Mouse (Mus musculus) gastrocnemius, postnatal 10 days (tissue): ENCODE measurements around the gene Piezo1. TPM values are rescaled to one million over a fixed set of nuclear protein-coding genes. Genes with fewer than 3 reads are reported as not detected.

Experiments
- DNase-seq: peaks from one replicate; pipeline ENCODE4 v3.0.0; 2021; ENCODE audit warnings: mixed read lengths
- total RNA-seq, 2 experiments: library from RNA; stranded (reverse); gene quantifications; 2 replicates each; pipeline ENCODE4 v1.2.3; 2021

Gene Piezo1
- total RNA-seq, 2 experiments from 2014 or later = 24.5 to 30.9 TPM

GRCm38 (mm10) chr8:122546066-122546755 lies 4.9 kb downstream of the Piezo1 start:
- DNase-seq = no peak

- DNase-seq = no peak
These were observed 7.0 kb downstream of the Piezo1 start for GRCm38 (mm10) chr8:122544138-122544537.

- DNase-seq = no peak
These were observed 12.6 kb downstream of the Piezo1 start for GRCm38 (mm10) chr8:122538310-122539076.

- DNase-seq = no peak
These were observed 13.3 kb downstream of the Piezo1 start for GRCm38 (mm10) chr8:122537812-122538211.

GRCm38 (mm10) chr8:122537033-122537432 lies 14.1 kb downstream of the Piezo1 start:
- DNase-seq = no peak

- DNase-seq = no peak
These were observed 19.8 kb downstream of the Piezo1 start for GRCm38 (mm10) chr8:122531312-122531711.

GRCm38 (mm10) chr8:122529159-122529558 lies 22.0 kb downstream of the Piezo1 start:
- no peak for DNase-seq

- no peak for DNase-seq
These were observed 23.2 kb downstream of the Piezo1 start for GRCm38 (mm10) chr8:122527937-122528336.

- DNase-seq = no peak
These were observed 24.5 kb downstream of the Piezo1 start for GRCm38 (mm10) chr8:122526526-122527170.

GRCm38 (mm10) chr8:122526084-122526483 lies 25.0 kb downstream of the Piezo1 start:
- no peak for DNase-seq

- no peak for DNase-seq
These were observed 26.1 kb downstream of the Piezo1 start for GRCm38 (mm10) chr8:122525004-122525403.

- peak; percentile 18 for DNase-seq
These were observed 26.6 kb downstream of the Piezo1 start for GRCm38 (mm10) chr8:122524506-122524905.

GRCm38 (mm10) chr8:122523652-122524360 lies 27.3 kb downstream of the Piezo1 start:
- peak; percentile 28 for DNase-seq

GRCm38 (mm10) chr8:122522796-122523651 lies 28.1 kb downstream of the Piezo1 start:
- DNase-seq = peak; percentile 38

GRCm38 (mm10) chr8:122520611-122521010 lies 30.5 kb downstream of the Piezo1 start:
- no peak for DNase-seq

GRCm38 (mm10) chr8:122517541-122518190 lies 33.5 kb downstream of the Piezo1 start:
- DNase-seq = no peak

- DNase-seq = no peak
These were observed 35.4 kb downstream of the Piezo1 start for GRCm38 (mm10) chr8:122515699-122516098.

- DNase-seq = no peak
These were observed 38.7 kb downstream of the Piezo1 start for GRCm38 (mm10) chr8:122512392-122512791.

GRCm38 (mm10) chr8:122511552-122511951 lies 39.6 kb downstream of the Piezo1 start:
- peak; percentile 72 for DNase-seq

GRCm38 (mm10) chr8:122500856-122501255 lies 50.3 kb downstream of the Piezo1 start:
- DNase-seq = peak; percentile 81

- DNase-seq = no peak
These were observed 53.2 kb downstream of the Piezo1 start for GRCm38 (mm10) chr8:122497912-122498311.
